Mouse (Mus musculus) stomach, postnatal 0 days (tissue): ENCODE measurements around the gene Fpgs.

ENCODE experiments used
- CTCF ChIP-seq: IDR thresholded peaks from 2 replicates; pipeline ENCODE4 v1.5.1; 2016; ENCODE audit warnings: antibody characterized with exemption, low read depth, mild to moderate bottlenecking, moderate library complexity
- EP300 ChIP-seq: optimal IDR thresholded peaks from 2 replicates; pipeline ENCODE3; 2016; ENCODE audit warnings: antibody characterized with exemption

DNA sequence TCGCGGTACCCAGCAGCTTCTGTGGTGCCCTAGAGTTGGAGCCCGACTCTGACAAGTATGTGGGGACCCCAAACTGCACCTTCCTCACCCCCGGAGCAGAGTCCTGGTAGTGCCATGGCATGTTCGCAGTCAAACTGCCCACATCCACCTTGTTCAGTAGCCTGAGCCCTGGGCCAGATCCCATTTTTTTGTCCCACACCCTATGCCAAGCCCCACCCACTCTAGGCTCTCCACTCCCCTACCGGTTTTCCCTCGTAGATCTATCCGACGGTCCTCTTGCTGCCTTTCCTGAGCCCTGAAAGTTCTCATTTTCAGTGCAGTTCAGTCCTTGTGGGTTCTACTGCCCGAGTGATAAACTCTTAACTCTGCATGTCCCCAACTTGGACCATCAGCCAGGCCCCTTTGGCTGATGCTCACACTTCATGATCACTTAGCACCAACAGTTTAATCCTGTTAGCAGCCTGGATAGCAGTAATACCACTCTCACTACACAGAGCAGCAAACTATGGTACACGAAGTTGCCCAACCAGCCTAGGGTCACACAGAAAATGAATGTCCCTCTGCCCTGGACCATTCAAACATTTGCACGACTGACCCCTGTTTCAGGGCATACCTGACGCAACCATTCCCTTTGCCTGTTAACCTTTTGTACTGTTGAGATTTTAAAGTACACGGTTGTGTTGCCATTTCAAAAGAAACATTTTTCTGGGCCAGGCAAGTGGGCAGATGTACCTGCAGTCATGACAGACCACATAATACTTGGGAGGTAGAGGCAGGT lies 2.8 kb downstream of the Fpgs start:
- TF ChIP-seq EP300 (no peak), CTCF (no peak)
